Mouse (Mus musculus) heart, embryonic 11.5 days (tissue): ENCODE measurements around the gene Mapt. TPM values are rescaled to one million over a fixed set of nuclear protein-coding genes. Genes with fewer than 3 reads are reported as not detected.

Source experiments
- ATAC-seq: fragments of 200-750 bp; cut with Nextera tagmentation; replicated peaks from 2 replicates; pipeline ENCODE4 v1.8.0; 2017; ENCODE audit warnings: moderate library complexity; ENCODE audit not compliant: insufficient number of reproducible peaks, low FRiP score, low TSS enrichment
- H3K27ac ChIP-seq: fragments of 300-500 bp; sonication (generic); 2 replicates; pipeline ENCODE4 v1.5.1; 2014; ENCODE audit warnings: mild to moderate bottlenecking, low read depth, low read length
- H3K27me3 ChIP-seq: fragments of 300-500 bp; sonication (generic); 2 replicates; pipeline ENCODE4 v1.6.1; 2014; ENCODE audit warnings: mild to moderate bottlenecking, low read length, mixed read lengths; ENCODE audit not compliant: control insufficient read depth, insufficient read depth
- H3K36me3 ChIP-seq: fragments of 300-500 bp; sonication (generic); 2 replicates; pipeline ENCODE4 v1.6.1; 2014; ENCODE audit warnings: mild to moderate bottlenecking, low read length, moderate library complexity, mixed read lengths; ENCODE audit not compliant: control insufficient read depth, insufficient read depth
- H3K4me1 ChIP-seq: fragments of 300-500 bp; sonication (generic); 2 replicates; pipeline ENCODE4 v1.6.1; 2014; ENCODE audit warnings: low read length; ENCODE audit not compliant: control insufficient read depth, insufficient read depth
- H3K4me2 ChIP-seq: fragments of 300-500 bp; sonication (generic); 2 replicates; pipeline ENCODE4 v1.6.1; 2014; ENCODE audit warnings: mild to moderate bottlenecking, moderate library complexity
- H3K4me3 ChIP-seq: fragments of 300-500 bp; sonication (generic); 2 replicates; pipeline ENCODE4 v1.5.1; 2014; ENCODE audit warnings: low read depth, low read length
- H3K9ac ChIP-seq: fragments of 300-500 bp; sonication (generic); 2 replicates; pipeline ENCODE4 v1.6.1; 2014; ENCODE audit warnings: mild to moderate bottlenecking, low read depth, low read length, moderate library complexity
- H3K9me3 ChIP-seq: fragments of 300-500 bp; sonication (generic); replicated peaks from 2 replicates; pipeline ENCODE4 v1.6.1; 2016; ENCODE audit warnings: low read length; ENCODE audit not compliant: control insufficient read depth
- WGBS: fragments of 180-500 bp; shearing (Covaris S2); extraction: QIAGEN DNeasy Blood & Tissue Kit; methylation state at CpG from one replicate; pipeline ENCODE4 v1.1.7; 2014; ENCODE audit not compliant: insufficient replicate concordance; 5-methylcytosine and 5-hydroxymethylcytosine counted together
- polyA plus RNA-seq: library from polyadenylated mRNA; unstranded; fragments of >200 nt; fragmentation: Nextera tagmentation; extraction: Ambion mirVana; gene quantifications from 2 replicates; pipeline ENCODE4 v1.2.1, GENCODE M21; 2014

The Mapt gene
- polyA plus RNA-seq, 1 experiment from 2014 or later = 0.43 TPM

GRCm38 (mm10) chr11:104305711-104306110 is 74.5 kb downstream of the Mapt start:
- 86% methylated on average over 7 of the region's 7 CpGs for WGBS
- no peaks in the 10 kb centered on the region for H3K36me3 ChIP-seq
- H3K9ac ChIP-seq = no peak overlapping the region
- H3K27ac ChIP-seq = no peak overlapping the region
- H3K4me2 ChIP-seq = no peak overlapping the region
- peaks cover 14% of the 10 kb centered on the region for H3K27me3 ChIP-seq
- ATAC-seq = no peak
- H3K4me1 ChIP-seq = peaks cover 4% of the 10 kb centered on the region; the same call in 1 of the 2 replicates
- no peak overlapping the region for H3K4me3 ChIP-seq
- H3K9me3 ChIP-seq = no peaks in the 10 kb centered on the region

DNA sequence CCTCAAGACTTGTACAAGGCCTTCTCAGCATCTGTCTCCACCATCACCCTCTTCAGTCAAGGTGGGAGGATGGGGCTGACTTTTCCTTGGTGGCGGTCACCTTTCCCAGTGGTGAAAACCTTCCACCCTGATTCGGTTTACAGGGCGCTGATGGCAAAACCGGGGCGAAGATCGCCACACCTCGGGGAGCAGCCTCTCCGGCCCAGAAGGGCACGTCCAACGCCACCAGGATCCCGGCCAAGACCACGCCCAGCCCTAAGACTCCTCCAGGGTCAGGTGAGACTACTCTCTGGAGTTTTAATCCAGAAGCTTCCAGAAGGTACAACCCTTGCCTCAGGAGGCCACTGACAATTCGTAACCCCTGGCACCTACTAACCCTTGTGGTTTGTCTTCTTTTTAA is 75.3 kb downstream of the Mapt start:
- H3K9me3 ChIP-seq = no peaks in the 10 kb centered on the region
- ATAC-seq = no peak
- WGBS = 90% methylated on average over 13 of the region's 13 CpGs

DNA sequence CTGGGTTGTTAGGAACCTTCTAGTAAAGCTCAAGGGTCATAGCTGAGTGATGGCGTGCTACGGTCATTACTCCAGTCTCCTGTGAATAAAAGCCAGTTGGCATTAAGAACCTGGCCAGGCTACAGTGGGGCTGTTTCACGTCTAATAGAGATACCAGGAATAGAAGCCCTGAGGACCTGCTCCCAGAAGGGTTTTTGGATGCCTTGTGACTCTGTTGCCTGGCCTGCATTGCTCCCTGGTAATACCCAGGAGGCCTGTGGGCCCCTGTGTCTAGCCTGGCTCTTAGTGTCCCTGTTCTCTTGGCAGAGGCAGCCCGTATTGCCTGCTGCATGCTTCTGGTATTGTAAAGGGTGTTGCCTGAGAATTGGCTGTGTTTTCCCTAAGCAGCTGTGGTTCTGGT is 75.9 kb downstream of the Mapt start:
- 66% methylated on average over 4 of the region's 4 CpGs for WGBS
- no peak for ATAC-seq
- H3K9ac ChIP-seq = no peak overlapping the region

More for the DNA sequence above, 75.3 kb downstream of the Mapt start:
- no peak overlapping the region for H3K27ac ChIP-seq
- peaks cover 18% of the 10 kb centered on the region for H3K27me3 ChIP-seq
- no peak overlapping the region for H3K4me3 ChIP-seq
- no peak overlapping the region for H3K9ac ChIP-seq
- no peak overlapping the region for H3K4me2 ChIP-seq
- 0 out of 2 replicates have a peak, but pooled peaks cover 1% of the 10 kb centered on the region for H3K4me1 ChIP-seq
- no peaks in the 10 kb centered on the region for H3K36me3 ChIP-seq

DNA sequence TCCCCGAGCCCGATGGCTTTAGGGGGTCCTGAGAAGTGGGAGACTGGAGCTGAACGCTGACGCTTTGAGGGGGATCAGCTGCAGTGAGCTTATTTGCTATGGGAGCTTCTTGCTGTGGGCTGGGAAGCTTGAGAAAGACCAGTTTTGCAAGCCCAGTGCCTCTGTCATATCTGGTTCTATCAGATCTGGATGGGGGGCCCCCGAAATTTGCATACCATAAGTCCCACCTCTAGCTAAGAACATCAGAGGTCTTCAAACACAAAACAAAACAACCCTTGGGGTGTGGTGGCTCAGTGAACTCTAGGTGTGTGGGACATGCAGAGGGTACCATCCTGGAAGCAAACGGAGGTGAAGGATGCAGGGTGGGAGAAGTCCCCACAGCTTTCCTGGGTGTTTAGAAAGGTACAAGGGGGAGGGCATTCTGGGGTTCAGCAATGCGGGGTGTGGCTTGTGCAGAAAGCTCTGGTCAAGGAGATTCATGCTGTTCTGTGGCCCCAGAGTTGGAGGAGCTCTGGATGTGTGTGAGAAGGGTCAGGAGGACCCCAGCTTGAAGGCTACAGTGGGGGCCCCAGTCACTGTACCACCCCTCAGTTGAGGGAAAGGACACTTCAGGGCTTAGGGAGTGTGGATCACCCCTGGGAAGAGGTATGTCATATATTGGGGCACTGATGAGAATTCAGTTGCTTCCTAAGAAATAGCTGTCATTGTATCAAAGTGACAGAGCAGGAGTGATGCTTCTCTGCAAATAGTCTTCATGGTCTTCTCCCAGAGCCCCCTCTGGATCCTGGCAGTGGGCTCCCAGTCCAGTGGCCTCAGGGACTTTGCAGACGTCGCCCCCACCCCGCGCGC is 78.4 kb downstream of the Mapt start:
- no peak overlapping the region for H3K27ac ChIP-seq
- ATAC-seq = no peak
- peaks cover 18% of the 10 kb centered on the region for H3K27me3 ChIP-seq
- H3K4me2 ChIP-seq = peak overlapping the region; percentile 57
- H3K9me3 ChIP-seq = no peaks in the 10 kb centered on the region
- H3K4me3 ChIP-seq = peak overlapping the region; percentile 30; the same call in 1 of the 2 replicates
- no peaks in the 10 kb centered on the region for H3K4me1 ChIP-seq
- no peaks in the 10 kb centered on the region for H3K36me3 ChIP-seq
- no peak overlapping the region for H3K9ac ChIP-seq
- 30% methylated on average over 12 of the region's 12 CpGs for WGBS

More for the DNA sequence above, 75.9 kb downstream of the Mapt start:
- Histone ChIP-seq H3K4me2 (no peak overlapping the region), H3K36me3 (no peaks in the 10 kb centered on the region), H3K4me1 (no peaks in the 10 kb centered on the region), H3K27me3 (peaks cover 18% of the 10 kb centered on the region), H3K27ac (no peak overlapping the region), H3K4me3 (no peak overlapping the region), H3K9me3 (no peaks in the 10 kb centered on the region)

- H3K4me3 ChIP-seq = peak overlapping the region; percentile 30
- WGBS = 10% methylated on average over 23 of the region's 23 CpGs
- H3K4me1 ChIP-seq = no peaks in the 10 kb centered on the region
- H3K9ac ChIP-seq = no peak overlapping the region
- no peaks in the 10 kb centered on the region for H3K9me3 ChIP-seq
- H3K36me3 ChIP-seq = no peaks in the 10 kb centered on the region
- ATAC-seq = peak; percentile 81
- H3K27me3 ChIP-seq = peaks cover 18% of the 10 kb centered on the region
- H3K27ac ChIP-seq = no peak overlapping the region
- peak overlapping the region; percentile 57 for H3K4me2 ChIP-seq
Measured at GRCm38 (mm10) chr11:104310226-104310887, 79.2 kb downstream of the Mapt start.

DNA sequence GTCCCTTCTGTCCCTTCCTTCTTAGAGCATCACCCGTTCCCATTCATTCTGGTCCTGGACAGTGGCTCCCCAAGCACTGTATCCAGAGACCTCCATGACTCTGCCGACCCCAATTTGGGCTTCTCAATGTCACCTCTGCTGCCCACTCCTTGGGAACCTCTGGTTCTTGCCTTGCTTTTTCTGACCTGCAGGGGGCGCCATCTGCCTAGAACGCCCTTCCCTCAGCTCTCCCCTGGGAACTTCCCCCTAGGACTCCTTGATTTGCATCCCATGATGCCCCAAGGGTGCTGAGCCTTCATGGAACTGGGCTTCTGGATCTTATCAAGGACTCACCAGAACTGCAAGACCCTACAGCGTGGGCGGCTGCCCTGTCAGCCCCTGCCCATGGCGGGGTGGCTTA is 80.5 kb downstream of the Mapt start:
- no peaks in the 10 kb centered on the region for H3K36me3 ChIP-seq
- no peak overlapping the region for H3K4me3 ChIP-seq
- no peaks in the 10 kb centered on the region for H3K9me3 ChIP-seq
- no peak overlapping the region for H3K9ac ChIP-seq
- H3K4me2 ChIP-seq = no peak overlapping the region
- ATAC-seq = no peak
- no peaks in the 10 kb centered on the region for H3K4me1 ChIP-seq
- peaks cover 18% of the 10 kb centered on the region for H3K27me3 ChIP-seq
- WGBS = 57% methylated on average over 7 of the region's 7 CpGs
- H3K27ac ChIP-seq = no peak overlapping the region

DNA sequence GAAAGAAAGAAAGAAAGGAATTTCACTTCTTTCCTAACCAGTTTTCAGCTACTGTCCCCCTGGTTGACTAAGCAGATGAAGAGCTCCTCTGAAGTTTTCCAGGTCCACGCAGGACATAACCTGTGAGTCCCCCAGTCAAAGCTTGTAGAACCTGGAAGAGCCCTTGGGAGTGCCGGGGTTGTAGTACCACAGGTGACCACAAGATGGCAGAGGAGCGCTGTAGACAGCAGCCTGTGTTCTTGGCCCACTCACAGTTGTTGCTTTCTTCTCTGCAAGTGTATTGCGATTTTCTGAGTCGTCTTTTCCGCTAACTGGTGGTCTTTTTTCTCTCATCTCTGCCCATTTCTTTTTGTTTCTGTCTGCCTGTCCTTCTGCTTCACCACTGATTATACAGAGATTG is 84.5 kb downstream of the Mapt start:
- 8% methylated on average over 6 of the region's 6 CpGs for WGBS
- Histone ChIP-seq H3K9me3 (no peaks in the 10 kb centered on the region), H3K4me1 (peaks cover 9% of the 10 kb centered on the region), H3K9ac (no peak overlapping the region), H3K4me2 (no peak overlapping the region), H3K27ac (no peak overlapping the region), H3K27me3 (peaks cover 5% of the 10 kb centered on the region), H3K36me3 (no peaks in the 10 kb centered on the region), H3K4me3 (no peak overlapping the region)
- ATAC-seq = no peak

DNA sequence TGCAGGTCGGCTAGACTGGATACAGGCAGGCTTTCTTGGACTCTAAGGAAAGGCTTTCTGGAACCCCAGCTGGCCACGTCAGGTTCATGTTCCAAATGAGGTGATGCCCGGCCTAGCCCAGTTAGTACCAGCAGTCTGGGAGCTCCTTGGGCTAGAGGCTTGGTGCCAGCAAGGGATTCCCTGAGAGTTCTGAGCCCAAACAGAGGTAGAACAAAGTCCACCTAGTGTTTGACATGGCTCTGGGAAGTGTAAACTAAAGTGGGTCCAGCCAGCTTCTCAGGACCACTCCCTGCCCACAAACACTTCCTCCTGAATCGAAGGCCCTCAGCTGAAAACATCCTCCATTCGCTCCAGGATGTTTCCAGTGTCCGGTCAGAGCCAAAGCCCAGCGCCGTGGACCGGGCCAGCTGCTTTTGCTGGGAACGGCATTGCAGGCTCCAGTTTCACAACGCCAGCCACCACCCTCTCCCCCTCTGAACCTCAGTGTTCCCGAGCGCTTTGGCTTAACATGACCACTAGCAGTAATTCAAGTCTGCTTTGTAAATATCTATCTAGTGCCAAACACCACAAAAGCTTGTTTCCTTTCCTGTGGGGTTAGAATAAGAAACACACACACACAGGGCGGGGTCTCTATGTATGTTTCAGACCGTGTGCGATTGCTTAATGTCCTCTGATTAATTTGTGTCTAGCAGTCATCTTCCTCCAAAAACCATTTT is 85.7 kb downstream of the Mapt start:
- 71% methylated on average over 16 of the region's 16 CpGs for whole genome bisulfite sequencing
- Histone ChIP-seq H3K4me2 (no peak overlapping the region), H3K9ac (no peak overlapping the region), H3K4me3 (no peak overlapping the region), H3K27me3 (no peaks in the 10 kb centered on the region), H3K27ac (no peak overlapping the region), H3K9me3 (no peaks in the 10 kb centered on the region), H3K4me1 (peaks cover 9% of the 10 kb centered on the region), H3K36me3 (no peaks in the 10 kb centered on the region)
- no peak for ATAC-seq
